Mouse (Mus musculus) spleen, adult 2 months (tissue): ENCODE measurements around the gene Radil.

Source experiments
- CTCF ChIP-seq: fragments of 200-500 bp; IDR thresholded peaks from 2 replicates; pipeline ENCODE4 v1.5.1; 2011; ENCODE audit warnings: mild to moderate bottlenecking, inconsistent platforms; ENCODE audit not compliant: insufficient read depth, insufficient read length, insufficient replicate concordance; ENCODE audit errors: extremely low read depth
- POLR2A ChIP-seq: fragments of 200-500 bp; IDR thresholded peaks from 2 replicates; pipeline ENCODE4 v1.6.1; 2011; ENCODE audit warnings: low read depth, low read length, inconsistent platforms

GRCm38 (mm10) chr5:142556721-142557120 lies 5.8 kb upstream of the Radil start:
- TF ChIP-seq CTCF (no peak), POLR2A (no peak)
